Mouse (Mus musculus): ENCODE data around the gene Ncln.

DNA sequence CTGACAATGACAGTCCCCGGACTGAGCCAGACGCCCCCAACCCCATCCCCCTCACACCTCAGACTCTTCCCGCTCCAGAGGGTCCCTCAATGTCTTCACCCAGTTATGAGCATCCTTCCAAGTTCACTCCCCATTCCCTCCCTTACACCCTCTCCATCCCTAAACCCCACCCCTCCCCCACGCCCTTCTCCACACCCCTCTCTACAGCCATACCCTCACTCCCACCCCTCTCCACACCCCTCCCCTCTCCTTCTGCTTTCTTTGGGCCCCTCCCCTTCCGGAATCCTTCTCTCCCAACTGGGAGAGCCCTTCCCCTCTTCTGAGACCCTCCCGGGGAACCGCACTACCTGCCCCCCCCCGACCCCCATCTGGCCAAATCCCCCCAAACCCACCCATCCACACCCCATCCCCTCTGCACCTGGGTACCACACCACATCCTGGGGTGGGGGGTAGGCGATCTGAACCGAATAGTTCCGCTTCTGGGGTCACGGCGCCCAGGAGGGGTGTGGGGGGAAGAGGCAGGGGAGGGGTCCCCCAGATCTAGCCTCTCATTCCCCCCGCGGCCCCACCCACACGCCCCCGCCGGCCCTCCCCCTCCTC, 23.7 kb downstream of the Ncln start:
- TF ChIP-seq GATA1 (IDR thresholded peaks at IDR 0.05; ENCODE audit: borderline replicate concordance, low read length): no peak
- TF ChIP-seq FLI1 (IDR thresholded peaks at IDR 0.05; ENCODE audit: low read length): no peak

All from megakaryocyte, embryonic 14.5 days (primary cell).